Comparison of ENCODE assay signal across 8 mouse cellular contexts in genomic region chr14:34819919-34820652, GRCm38 (mm10). TPM values are rescaled to one million over a fixed set of nuclear protein-coding genes. Genes with fewer than 3 reads are reported as not detected.
A peak's percentile ranks its signal among the peaks of the same experiment; 100 is the strongest.
DNase-seq lines count a peak whose midpoint lies in the region; ATAC-seq and TF ChIP-seq lines count a peak whose summit lies in the region.

Gene Grid1, plus strand, starts transcription at chr14:34820108.

- H3K4me1 ChIP-seq in bone marrow macrophage, adult 2 months (ENCODE audit: control insufficient read depth, insufficient read depth, low read length): peaks cover 5% of the 10 kb centered on the region
- peaks cover 39% of the 10 kb centered on the region for H3K4me1 ChIP-seq in forebrain, embryonic 15.5 days
- H3K4me1 ChIP-seq in liver, embryonic 14.5 days (replicated peaks; ENCODE audit: control insufficient read depth in 2 of 2, insufficient read depth in 2 of 2, low read length in 1 of 2): no peaks in the 10 kb centered on the region
- H3K4me1 ChIP-seq in testis, adult 2 months (ENCODE audit: control insufficient read depth, insufficient read depth, low read length): peaks cover 12% of the 10 kb centered on the region

- H3K4me3 ChIP-seq in bone marrow macrophage, adult 2 months (ENCODE audit: insufficient read depth, low read length): peak within 1 kb of the TSS; percentile 21; the same call in 1 of the 2 replicates
- peak within 1 kb of the TSS; percentile 81 for H3K4me3 ChIP-seq in forebrain, embryonic 15.5 days
- peak within 1 kb of the TSS; percentile 9 to 34; a peak in 3 of 4 replicates for H3K4me3 ChIP-seq in liver, embryonic 14.5 days (ENCODE audit: insufficient read depth in 1 of 2, low read depth in 2 of 2, low read length in 2 of 2)
- H3K4me3 ChIP-seq in testis, adult 2 months (ENCODE audit: control insufficient read depth, low read depth, low read length): peak within 1 kb of the TSS; percentile 59

- TF ChIP-seq EP300 in liver, embryonic 14.5 days (IDR thresholded peaks at IDR 0.05; ENCODE audit: low read depth): no peak

- H3K9ac ChIP-seq in forebrain, embryonic 15.5 days (replicated peaks): peak within 1 kb of the TSS; percentile 78
- H3K9ac ChIP-seq in liver, embryonic 14.5 days (replicated peaks): no peak within 1 kb of the TSS

- peak; percentile 41 to 65 for DNase-seq in left cerebral cortex, adult 18-20 months (ENCODE audit: low spot score in 2 of 2)
- no peak for DNase-seq in left cerebral cortex, adult 11 months (ENCODE audit: low spot score)
- DNase-seq in kidney, postnatal 14 days: peak; percentile 24
- no peak for DNase-seq in liver, embryonic 14.5 days (ENCODE audit: low read depth in 3 of 3, low spot score in 3 of 3)

- H3K27me3 ChIP-seq in forebrain, embryonic 15.5 days: peaks cover 60% of the 10 kb centered on the region
- H3K27me3 ChIP-seq in liver, embryonic 14.5 days (ENCODE audit: control insufficient read depth, insufficient read depth, low read length): peaks cover 75% of the 10 kb centered on the region
- peaks cover 7% of the 10 kb centered on the region for H3K27me3 ChIP-seq in testis, adult 2 months (ENCODE audit: control insufficient read depth, insufficient read depth, low read length)

- no peak for TF ChIP-seq POLR2A in bone marrow macrophage, adult 2 months (IDR thresholded peaks at IDR 0.05; ENCODE audit: borderline replicate concordance, low read depth, low read length)
- no peak for TF ChIP-seq POLR2A in testis, adult 2 months (IDR thresholded peaks at IDR 0.05; ENCODE audit: control insufficient read depth, low read depth, low read length)

- TF ChIP-seq CTCF in bone marrow macrophage, adult 2 months (IDR thresholded peaks at IDR 0.05; ENCODE audit: low read depth, low read length): no peak
- TF ChIP-seq CTCF in liver, embryonic 14.5 days (IDR thresholded peaks at IDR 0.05; ENCODE audit: low read depth): no peak
- TF ChIP-seq CTCF in testis, adult 2 months (IDR thresholded peaks at IDR 0.05; ENCODE audit: control insufficient read depth, insufficient read depth, insufficient replicate concordance, low read depth, low read length): no peak

- H3K36me3 ChIP-seq in forebrain, embryonic 15.5 days: no peaks in the 10 kb centered on the region
- H3K36me3 ChIP-seq in liver, embryonic 14.5 days (replicated peaks; ENCODE audit: control insufficient read depth, insufficient read depth, low read depth): no peaks in the 10 kb centered on the region
- no peaks in the 10 kb centered on the region for H3K36me3 ChIP-seq in testis, adult 2 months (ENCODE audit: control insufficient read depth, insufficient read depth, low read length)

- under 1% methylated on average over 64 of the region's 96 CpGs for WGBS in forebrain, embryonic 15.5 days
- under 1% methylated on average over 77 of the region's 96 CpGs for WGBS in liver, embryonic 14.5 days (ENCODE audit: insufficient replicate concordance)

- ATAC-seq in forebrain, embryonic 15.5 days (replicated peaks): peak; percentile 77
- ATAC-seq in liver, embryonic 14.5 days (ENCODE audit: insufficient read depth): no peak
- no peak for ATAC-seq in activated CD4-positive, CD25-positive, alpha-beta regulatory T cell, adult 4 months

- peak within 1 kb of the TSS; percentile 82 for H3K4me2 ChIP-seq in forebrain, embryonic 15.5 days (replicated peaks)
- H3K4me2 ChIP-seq in liver, embryonic 14.5 days (ENCODE audit: low read depth): peak within 1 kb of the TSS; percentile 42

- H3K27ac ChIP-seq in bone marrow macrophage, adult 2 months (ENCODE audit: insufficient read depth, low read depth, low read length): no peak within 1 kb of the TSS
- H3K27ac ChIP-seq in forebrain, embryonic 15.5 days (replicated peaks): peak within 1 kb of the TSS; percentile 75
- H3K27ac ChIP-seq in liver, embryonic 14.5 days: no peak within 1 kb of the TSS
- H3K27ac ChIP-seq in testis, adult 2 months (ENCODE audit: control insufficient read depth, insufficient read depth, low read depth, low read length): no peak within 1 kb of the TSS

- H3K9me3 ChIP-seq in forebrain, embryonic 15.5 days: no peaks in the 10 kb centered on the region
- no peaks in the 10 kb centered on the region for H3K9me3 ChIP-seq in liver, embryonic 14.5 days (ENCODE audit: control insufficient read depth, low read length)

RNA-seq across cellular contexts. Expression of gene Grid1, which starts in this region (rescaled TPM):
- 10 to 100 TPM; 44.8 to 45.0 TPM for total RNA-seq in left cerebral cortex, adult 18-20 months (2021)
- not detected in 2 replicates for polyA plus RNA-seq in bone marrow macrophage, adult 2 months (2012; ENCODE audit: insufficient read depth, insufficient read length, missing spikeins)
- polyA plus RNA-seq in forebrain, embryonic 15.5 days (2015; fragmentation: Nextera tagmentation; extraction: Ambion mirVana): 3.1 and 4.1 TPM in 2 replicates
- polyA plus RNA-seq in liver, embryonic 14.5 days (2012; rRNA removed): 0.04 TPM in 2 replicates
- 0.16 TPM in 1 of 2 replicates, not detected in the other for polyA plus RNA-seq in liver, embryonic 14.5 days (2014; fragmentation: Nextera tagmentation; extraction: Ambion mirVana)
- polyA plus RNA-seq in testis, adult 2 months (2012; rRNA removed): 1.4 TPM in 2 replicates
- polyA plus RNA-seq in activated CD4-positive, CD25-positive, alpha-beta regulatory T cell, adult 4 months (2017; shearing (Covaris generic)): not detected

Comparison
In these comparisons a context has a peak if more than half of its experiments do, and no peak if none do; other contexts are left out.
1. DNase-seq: peak in left cerebral cortex, adult 18-20 months (2 of 2) and kidney, postnatal 14 days (single experiment); none in left cerebral cortex, adult 11 months (single experiment) and liver, embryonic 14.5 days (0 of 3).
2. H3K4me3 ChIP-seq: peak in every context shown above with its lines; median percentile 81 in forebrain, embryonic 15.5 days; 59 in testis, adult 2 months; 22 in liver, embryonic 14.5 days; 21 in bone marrow macrophage, adult 2 months.